Mouse (Mus musculus) intestine, embryonic 15.5 days (tissue): Measurements from ENCODE around the gene Gpr61. TPM values are rescaled to one million over a fixed set of nuclear protein-coding genes. Genes with fewer than 3 reads are reported as not detected.

Source experiments
- ATAC-seq: fragments of 200-750 bp; cut with Nextera tagmentation; 2 replicates; pipeline ENCODE4 v1.8.0; 2017; ENCODE audit warnings: moderate TSS enrichment, moderate library complexity
- H3K27ac ChIP-seq: fragments of 300-500 bp; sonication (generic); 2 replicates; pipeline ENCODE4 v1.5.1; 2015; ENCODE audit warnings: mild to moderate bottlenecking, inconsistent platforms
- H3K27me3 ChIP-seq: fragments of 300-500 bp; sonication (generic); replicated peaks from 2 replicates; pipeline ENCODE4 v1.6.1; 2015; ENCODE audit warnings: inconsistent platforms
- H3K36me3 ChIP-seq: fragments of 300-500 bp; sonication (generic); 2 replicates; pipeline ENCODE4 v1.6.1; 2015; ENCODE audit warnings: inconsistent platforms
- H3K4me1 ChIP-seq: fragments of 300-500 bp; sonication (generic); replicated peaks from 2 replicates; pipeline ENCODE4 v1.6.1; 2015; ENCODE audit warnings: inconsistent platforms
- H3K4me2 ChIP-seq: fragments of 300-500 bp; sonication (generic); replicated peaks from 2 replicates; pipeline ENCODE4 v1.6.1; 2015; ENCODE audit warnings: mild to moderate bottlenecking, inconsistent platforms
- H3K4me3 ChIP-seq: fragments of 300-500 bp; sonication (generic); replicated peaks from 2 replicates; pipeline ENCODE4 v1.5.1; 2015; ENCODE audit warnings: inconsistent platforms
- H3K9ac ChIP-seq: fragments of 300-500 bp; sonication (generic); 2 replicates; pipeline ENCODE4 v1.6.1; 2015; ENCODE audit warnings: inconsistent platforms
- H3K9me3 ChIP-seq: fragments of 300-500 bp; sonication (generic); 2 replicates; pipeline ENCODE4 v1.6.1; 2016; ENCODE audit warnings: inconsistent platforms
- WGBS: fragments of 180-500 bp; shearing (Covaris S2); methylation state at CpG from one replicate; pipeline ENCODE4 v1.1.7; 2015; 5-methylcytosine and 5-hydroxymethylcytosine counted together
- polyA plus RNA-seq: library from polyadenylated mRNA; unstranded; fragments of >200 nt; fragmentation: Nextera tagmentation; extraction: Ambion mirVana; gene quantifications from 2 replicates; pipeline ENCODE4 v1.2.1, GENCODE M21; 2015

Gene Gpr61
- polyA plus RNA-seq, 1 experiment from 2014 or later = 0.21 TPM

GRCm38 (mm10) chr3:108167499-108167898 is 12.8 kb upstream of the Gpr61 start:
- Histone ChIP-seq H3K4me3 (no peak overlapping the region), H3K9ac (no peak overlapping the region), H3K36me3 (no peaks in the 10 kb centered on the region), H3K27me3 (no peaks in the 10 kb centered on the region), H3K9me3 (no peaks in the 10 kb centered on the region), H3K4me2 (no peak overlapping the region), H3K27ac (0 out of 2 replicates have a peak overlapping the region, but pooled peaks have one; percentile 27), H3K4me1 (peaks cover 21% of the 10 kb centered on the region)
- ATAC-seq = no peak
- 55% methylated on average over 14 of the region's 14 CpGs for WGBS

GRCm38 (mm10) chr3:108166486-108167211 is 12.0 kb upstream of the Gpr61 start:
- no peak overlapping the region for H3K4me3 ChIP-seq
- peaks cover 21% of the 10 kb centered on the region for H3K4me1 ChIP-seq
- no peak overlapping the region for H3K9ac ChIP-seq
- H3K36me3 ChIP-seq = no peaks in the 10 kb centered on the region
- no peak overlapping the region for H3K4me2 ChIP-seq
- no peaks in the 10 kb centered on the region for H3K27me3 ChIP-seq
- no peaks in the 10 kb centered on the region for H3K9me3 ChIP-seq
- 28% methylated on average over 10 of the region's 11 CpGs for WGBS
- ATAC-seq = peak; percentile 68
- no peak overlapping the region for H3K27ac ChIP-seq

DNA sequence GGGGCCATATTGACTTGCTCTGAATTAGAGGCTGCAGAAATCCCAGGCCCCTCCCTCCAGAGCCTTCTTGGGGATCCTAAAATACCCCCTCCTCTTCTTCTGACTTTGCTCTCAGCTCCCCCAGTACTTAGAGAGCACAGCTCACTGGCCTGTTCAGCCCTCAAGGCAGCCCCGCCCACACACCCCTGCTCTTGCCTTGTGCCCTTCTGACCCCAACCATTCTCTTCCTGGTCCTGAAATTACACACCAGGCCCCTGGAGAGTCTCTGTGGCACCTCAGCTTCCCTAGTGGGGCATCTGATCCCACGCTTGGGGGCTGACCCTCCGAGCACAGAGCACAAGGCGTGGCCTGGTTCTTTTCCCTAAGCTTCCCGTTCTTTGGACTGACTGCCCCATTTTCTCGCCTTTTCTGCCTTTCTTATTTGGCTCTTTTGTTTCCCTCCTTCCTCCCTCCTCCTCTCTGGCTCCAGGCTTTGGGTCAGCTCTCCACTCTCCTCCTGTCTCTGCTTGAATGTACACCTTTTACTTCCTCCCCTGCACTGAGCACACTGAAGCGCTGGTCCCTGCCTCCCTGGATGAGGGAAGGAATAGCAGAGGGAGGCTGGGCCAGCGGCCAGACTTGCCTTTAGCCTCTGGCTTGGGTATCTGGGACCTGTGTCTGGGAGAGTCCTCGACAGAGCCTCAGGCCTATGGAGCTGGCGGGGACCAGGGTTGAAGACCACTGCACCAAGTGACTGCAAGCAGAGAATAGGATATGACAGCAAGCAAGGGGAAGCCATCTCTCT is 11.0 kb upstream of the Gpr61 start:
- Histone ChIP-seq H3K9ac (no peak overlapping the region), H3K27me3 (no peaks in the 10 kb centered on the region), H3K27ac (no peak overlapping the region), H3K9me3 (no peaks in the 10 kb centered on the region), H3K4me1 (peaks cover 21% of the 10 kb centered on the region), H3K4me2 (0 out of 2 replicates have a peak overlapping the region, but pooled peaks have one; percentile 24), H3K4me3 (no peak overlapping the region), H3K36me3 (no peaks in the 10 kb centered on the region)
- peak; percentile 58 for ATAC-seq
- 54% methylated on average over 10 of the region's 10 CpGs for WGBS

DNA sequence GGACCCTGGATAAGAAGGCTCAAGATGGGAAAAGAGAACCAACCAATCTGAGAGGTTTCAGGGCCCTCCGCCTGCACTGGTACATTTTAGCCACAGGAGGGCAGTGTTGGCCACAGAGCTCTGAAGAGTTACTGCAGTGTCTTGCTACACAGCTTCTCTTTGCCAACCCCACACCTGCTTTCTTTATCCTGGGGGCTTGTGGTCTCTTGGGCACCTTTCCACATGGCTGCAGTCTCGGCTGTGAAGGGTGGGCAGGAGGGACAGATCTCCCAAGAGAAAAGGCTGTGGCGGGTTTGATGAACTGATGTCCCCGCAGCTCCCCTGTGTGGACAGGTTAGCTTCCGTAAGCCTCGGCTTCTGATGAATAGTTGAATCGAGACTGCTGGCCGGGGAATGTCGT is 10.1 kb upstream of the Gpr61 start:
- Histone ChIP-seq H3K4me1 (peaks cover 21% of the 10 kb centered on the region), H3K4me3 (no peak overlapping the region; the same call in 1 of the 2 replicates), H3K36me3 (no peaks in the 10 kb centered on the region), H3K27ac (no peak overlapping the region), H3K9me3 (no peaks in the 10 kb centered on the region), H3K9ac (no peak overlapping the region), H3K4me2 (peak overlapping the region; percentile 55), H3K27me3 (no peaks in the 10 kb centered on the region)
- peak; percentile 67 for ATAC-seq
- 17% methylated on average over 9 of the region's 9 CpGs for WGBS

- no peaks in the 10 kb centered on the region for H3K9me3 ChIP-seq
- ATAC-seq = no peak
- H3K27me3 ChIP-seq = no peaks in the 10 kb centered on the region
- no peak overlapping the region for H3K4me3 ChIP-seq
- H3K27ac ChIP-seq = no peak overlapping the region
- no peaks in the 10 kb centered on the region for H3K36me3 ChIP-seq
- no peak overlapping the region for H3K9ac ChIP-seq
- 61% methylated on average over 5 of the region's 5 CpGs for WGBS
- H3K4me2 ChIP-seq = no peak overlapping the region
- peaks cover 21% of the 10 kb centered on the region for H3K4me1 ChIP-seq
Observed at GRCm38 (mm10) chr3:108164091-108164490, 9.4 kb upstream of the Gpr61 start.

- ATAC-seq = peak; percentile 47
- Histone ChIP-seq H3K4me3 (no peak overlapping the region), H3K4me2 (no peak overlapping the region), H3K36me3 (no peaks in the 10 kb centered on the region), H3K27ac (no peak overlapping the region), H3K9ac (no peak overlapping the region), H3K9me3 (no peaks in the 10 kb centered on the region), H3K4me1 (0 out of 2 replicates have a peak, but pooled peaks cover 3% of the 10 kb centered on the region), H3K27me3 (no peaks in the 10 kb centered on the region)
- 59% methylated on average over 9 of the region's 9 CpGs for WGBS
Observed at GRCm38 (mm10) chr3:108158383-108159037, 3.8 kb upstream of the Gpr61 start.

GRCm38 (mm10) chr3:108152290-108152689 is 2.4 kb downstream of the Gpr61 start:
- Histone ChIP-seq H3K27me3 (no peaks in the 10 kb centered on the region), H3K4me1 (0 out of 2 replicates have a peak, but pooled peaks cover 2% of the 10 kb centered on the region), H3K4me3 (no peak overlapping the region), H3K4me2 (no peak overlapping the region), H3K9me3 (no peaks in the 10 kb centered on the region), H3K36me3 (no peaks in the 10 kb centered on the region), H3K27ac (no peak overlapping the region), H3K9ac (no peak overlapping the region)
- ATAC-seq = no peak
- 86% methylated on average over 3 of the region's 3 CpGs for WGBS

DNA sequence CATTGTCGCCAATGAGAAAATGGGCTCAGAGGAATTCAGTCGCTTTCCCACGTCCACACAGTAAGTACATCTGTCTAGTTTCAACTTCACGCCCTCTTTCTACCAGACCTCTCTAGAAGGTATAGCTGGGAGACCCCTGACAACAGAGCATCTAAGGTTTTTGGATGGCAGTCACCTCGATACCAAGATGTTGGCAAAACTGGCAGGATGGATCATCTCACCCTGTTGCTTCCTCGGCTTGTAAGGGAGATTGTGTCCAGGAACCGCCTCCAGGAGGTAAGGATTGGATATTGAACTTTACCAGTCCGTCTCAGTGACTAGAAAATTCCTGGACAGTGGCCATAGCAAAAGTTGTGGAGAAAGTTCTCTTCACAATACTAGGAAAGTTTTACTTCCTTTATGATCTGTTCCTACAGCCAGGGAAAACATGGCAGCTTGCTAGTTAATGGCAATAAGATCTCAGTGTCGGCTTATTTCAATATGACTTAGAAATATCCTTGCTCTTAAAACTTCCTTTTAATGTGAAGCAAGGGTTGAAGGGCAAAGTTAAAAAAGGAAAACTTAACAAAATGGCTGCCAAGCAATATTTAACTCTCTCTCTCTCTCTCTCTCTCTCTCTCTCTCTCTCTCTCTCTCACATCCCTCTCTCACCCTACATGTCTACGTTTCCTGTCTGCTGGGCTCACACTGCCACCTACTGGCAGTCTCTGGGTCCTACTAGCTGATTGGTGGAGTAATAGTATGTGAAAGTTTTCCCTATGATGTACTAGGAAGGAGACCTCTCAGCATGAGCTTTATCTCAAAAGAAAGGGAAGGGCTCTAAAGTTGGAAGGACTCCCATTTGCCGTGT is 7.1 kb downstream of the Gpr61 start:
- 66% methylated on average over 11 of the region's 11 CpGs for WGBS
- ATAC-seq = peak; percentile 59
- Histone ChIP-seq H3K9ac (no peak overlapping the region), H3K27me3 (no peaks in the 10 kb centered on the region), H3K4me3 (no peak overlapping the region), H3K4me2 (peak overlapping the region; percentile 2; the same call in 1 of the 2 replicates), H3K9me3 (no peaks in the 10 kb centered on the region), H3K36me3 (no peaks in the 10 kb centered on the region), H3K4me1 (peaks cover 4% of the 10 kb centered on the region; the same call in 1 of the 2 replicates), H3K27ac (no peak overlapping the region)

DNA sequence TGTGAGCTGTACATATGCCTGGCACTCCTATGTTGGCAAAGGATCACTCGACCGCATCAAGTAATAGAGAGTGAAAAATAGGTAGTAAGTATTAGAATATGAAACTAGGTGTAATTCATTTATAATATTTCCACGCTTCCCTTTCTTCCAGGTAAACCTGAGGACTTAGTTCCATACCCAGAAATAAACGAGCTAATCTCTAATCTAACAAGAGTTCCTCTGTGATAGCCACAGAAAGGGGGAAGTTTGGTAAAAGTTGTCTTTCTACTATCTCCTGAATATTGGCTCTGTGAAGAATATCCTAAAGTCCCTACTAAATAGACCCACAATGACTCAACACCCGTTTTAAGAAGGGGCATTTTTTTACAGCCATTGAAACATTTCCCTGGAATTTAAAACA is 8.0 kb downstream of the Gpr61 start:
- WGBS = 51% methylated on average over 5 of the region's 5 CpGs
- peak overlapping the region; percentile 93; the same call in 1 of the 2 replicates for H3K27ac ChIP-seq
- no peaks in the 10 kb centered on the region for H3K9me3 ChIP-seq
- H3K27me3 ChIP-seq = no peaks in the 10 kb centered on the region
- peaks cover 4% of the 10 kb centered on the region; the same call in 1 of the 2 replicates for H3K4me1 ChIP-seq
- ATAC-seq = no peak
- peak overlapping the region; percentile 95 for H3K9ac ChIP-seq
- peak overlapping the region; percentile 98 for H3K4me3 ChIP-seq
- peak overlapping the region; percentile 76 for H3K4me2 ChIP-seq
- no peaks in the 10 kb centered on the region for H3K36me3 ChIP-seq

- H3K9me3 ChIP-seq = no peaks in the 10 kb centered on the region
- H3K4me3 ChIP-seq = peak within 1 kb of the TSS; percentile 98
- H3K27me3 ChIP-seq = no peaks in the 10 kb centered on the region
- under 1% methylated on average over 63 of the region's 63 CpGs for WGBS
- H3K9ac ChIP-seq = peak within 1 kb of the TSS; percentile 95
- H3K4me2 ChIP-seq = peak within 1 kb of the TSS; percentile 76
- H3K36me3 ChIP-seq = no peaks in the 10 kb centered on the region
- peaks cover 4% of the 10 kb centered on the region; the same call in 1 of the 2 replicates for H3K4me1 ChIP-seq
- ATAC-seq = peak; percentile 98
- H3K27ac ChIP-seq = peak within 1 kb of the TSS; percentile 93
Observed at GRCm38 (mm10) chr3:108145534-108146445, 8.9 kb downstream of the Gpr61 start, which contains the start of gene Gnai3. TSS of gene Gnai3 (minus strand) at chr3:108146146.
